Mouse (Mus musculus): ENCODE measurements at regions not wholly inside any gene's neighbourhood (a gene's known extent, or its start where the extent isn't known, plus 50 kb on each side); places are given as distances from the start of the nearest gene placed in this dataset.

GRCm38 (mm10) chr16:76149581-76149980 is 127.5 kb upstream of the Samsn1 start:
- TF ChIP-seq EP300 (IDR thresholded peaks at IDR 0.05; ENCODE audit: insufficient read depth, low read depth, low read length) (no peak), CTCF (IDR thresholded peaks at IDR 0.05) (no peak), POLR2A (IDR thresholded peaks at IDR 0.05; ENCODE audit: insufficient read depth, low read depth, low read length) (no peak)

Measured in heart, adult 2 months (tissue).